Mouse (Mus musculus) lung, adult 2 months (tissue): ENCODE measurements around the gene Tfdp2.

Source experiments
- CTCF ChIP-seq: fragments of 200-500 bp; IDR thresholded peaks from 2 replicates; pipeline ENCODE4 v1.5.1; 2011; ENCODE audit warnings: mild to moderate bottlenecking, low read length, control low read depth; ENCODE audit not compliant: insufficient read depth
- POLR2A ChIP-seq: fragments of 200-500 bp; IDR thresholded peaks from 2 replicates; pipeline ENCODE4 v1.6.1; 2011; ENCODE audit warnings: low read depth, mild to moderate bottlenecking, control low read depth, low read length, borderline replicate concordance; ENCODE audit errors: extremely low read depth

DNA sequence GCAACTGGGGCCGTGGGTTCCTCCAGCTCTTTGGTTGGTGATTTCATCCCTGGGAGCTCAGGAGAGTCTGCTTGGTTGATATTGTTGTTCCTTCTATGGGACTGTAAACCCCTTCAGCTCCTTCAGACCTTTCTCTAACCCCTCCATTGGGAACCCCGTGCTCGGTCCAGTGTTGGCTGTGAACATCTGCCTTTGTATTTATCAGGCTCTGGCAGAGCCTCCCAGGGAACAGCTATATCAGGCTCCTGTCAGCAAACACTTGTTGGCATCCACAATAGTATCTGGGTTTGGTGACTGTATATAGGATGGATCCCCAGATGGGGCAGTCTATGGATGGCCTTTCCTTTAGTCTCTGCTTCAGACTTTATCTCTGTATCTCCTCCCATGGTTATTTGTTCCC, 116.0 kb downstream of the Tfdp2 start:
- TF ChIP-seq POLR2A (no peak), CTCF (no peak)
